Mouse (Mus musculus) midbrain, embryonic 14.5 days (tissue): ENCODE measurements around the gene Hoxb9. TPM values are rescaled to one million over a fixed set of nuclear protein-coding genes. Genes with fewer than 3 reads are reported as not detected.

Experiments used
- ATAC-seq: fragments of 200-750 bp; cut with Nextera tagmentation; 2 replicates; pipeline ENCODE4 v1.8.0; 2017; ENCODE audit warnings: moderate number of reproducible peaks, moderate library complexity; ENCODE audit not compliant: low FRiP score, low TSS enrichment
- DNase-seq: peaks from one replicate; pipeline ENCODE4 v3.0.0-alpha.2; 2015
- H3K27ac ChIP-seq: fragments of 300-500 bp; sonication (generic); replicated peaks from 2 replicates; pipeline ENCODE4 v1.5.1; 2014; ENCODE audit warnings: mild to moderate bottlenecking, low read depth, low read length, moderate library complexity
- H3K27me3 ChIP-seq: fragments of 300-500 bp; sonication (generic); 2 replicates; pipeline ENCODE4 v1.6.1; 2014; ENCODE audit warnings: low read length, control low read depth, mixed read lengths; ENCODE audit not compliant: control insufficient read depth, insufficient read depth
- H3K36me3 ChIP-seq: fragments of 300-500 bp; sonication (generic); 2 replicates; pipeline ENCODE4 v1.6.1; 2014; ENCODE audit warnings: low read length, control low read depth; ENCODE audit not compliant: control insufficient read depth, insufficient read depth
- H3K4me1 ChIP-seq: fragments of 300-500 bp; sonication (generic); 2 replicates; pipeline ENCODE4 v1.6.1; 2014; ENCODE audit warnings: mild to moderate bottlenecking, antibody characterized with exemption, low read length, control low read depth; ENCODE audit not compliant: control insufficient read depth, insufficient read depth
- H3K4me2 ChIP-seq: fragments of 300-500 bp; sonication (generic); 2 replicates; pipeline ENCODE4 v1.6.1; 2014; ENCODE audit warnings: mild to moderate bottlenecking, low read length, moderate library complexity
- H3K4me3 ChIP-seq: fragments of 300-500 bp; sonication (generic); replicated peaks from 2 replicates; pipeline ENCODE4 v1.5.1; 2014; ENCODE audit warnings: low read depth, low read length
- H3K9ac ChIP-seq: fragments of 300-500 bp; sonication (generic); replicated peaks from 2 replicates; pipeline ENCODE4 v1.6.1; 2014; ENCODE audit warnings: mild to moderate bottlenecking, low read length, moderate library complexity
- H3K9me3 ChIP-seq: fragments of 300-500 bp; sonication (generic); 2 replicates; pipeline ENCODE4 v1.6.1; 2016; ENCODE audit warnings: low read length, control low read depth, mixed read lengths; ENCODE audit not compliant: control insufficient read depth
- WGBS: fragments of 180-500 bp; shearing (Covaris S2); extraction: QIAGEN DNeasy Blood & Tissue Kit; methylation state at CpG from one replicate; pipeline ENCODE4 v1.1.7; 2014; 5-methylcytosine and 5-hydroxymethylcytosine counted together
- polyA plus RNA-seq: library from polyadenylated mRNA; unstranded; fragments of >200 nt; fragmentation: Nextera tagmentation; extraction: Ambion mirVana; gene quantifications from 2 replicates; pipeline ENCODE4 v1.2.1, GENCODE M21; 2014

The Hoxb9 gene
- polyA plus RNA-seq, 1 experiment from 2014 or later = not detected

DNA sequence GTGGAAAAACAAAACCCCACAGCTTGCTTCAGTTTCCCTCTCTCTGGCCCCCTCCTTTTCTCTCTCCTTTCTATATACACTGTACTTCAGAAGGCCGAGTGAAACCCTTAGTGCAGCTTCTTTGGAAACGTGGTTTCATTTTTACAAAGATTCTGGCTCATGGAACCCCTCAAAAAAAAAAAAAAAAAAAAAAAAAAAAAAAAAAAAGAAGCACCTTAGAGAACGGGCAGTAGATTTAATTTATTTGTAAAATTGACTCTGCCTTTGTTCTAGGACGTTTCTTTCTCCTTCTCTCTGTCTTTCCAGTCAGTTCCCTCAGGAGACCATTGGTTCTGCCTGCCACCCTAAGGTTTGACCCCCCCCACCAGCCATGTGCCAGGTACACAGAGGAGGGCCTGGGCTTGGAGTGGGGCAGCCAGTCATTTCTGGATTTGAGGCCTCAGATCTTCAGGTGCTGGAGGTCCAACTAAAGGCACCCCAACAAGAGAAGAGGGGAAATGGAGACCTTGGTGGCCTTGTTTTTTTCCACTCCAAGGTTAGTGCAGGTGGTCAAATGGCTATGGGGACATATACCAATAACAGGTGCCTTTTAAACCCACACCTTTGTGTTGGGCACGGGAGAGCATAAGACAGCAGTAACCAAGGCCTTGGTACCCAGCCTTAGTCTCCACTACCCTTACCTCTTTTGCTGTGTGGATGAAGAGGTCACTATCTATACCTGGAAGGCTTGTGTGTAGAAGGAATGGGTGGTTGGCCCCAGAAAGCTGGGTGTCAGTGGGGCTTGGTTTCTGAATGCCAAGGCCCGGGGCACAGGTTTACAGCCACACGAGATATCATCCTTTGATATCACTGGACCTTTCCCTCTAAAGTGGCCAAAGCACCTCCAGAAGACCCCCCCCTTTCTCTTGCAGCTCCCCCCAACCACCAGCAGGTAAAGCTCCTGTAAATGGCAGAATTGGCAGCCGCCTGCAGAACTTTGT, 9.4 kb downstream of the Hoxb9 start:
- peaks cover 98% of the 10 kb centered on the region for H3K27me3 ChIP-seq
- DNase-seq (no peak), ATAC-seq (no peak)
- no peaks in the 10 kb centered on the region for H3K9me3 ChIP-seq
- 0 out of 2 replicates have a peak, but pooled peaks cover 2% of the 10 kb centered on the region for H3K4me1 ChIP-seq
- no peaks in the 10 kb centered on the region for H3K36me3 ChIP-seq
- no peak overlapping the region for H3K9ac ChIP-seq
- 9% methylated on average over 8 of the region's 8 CpGs for whole genome bisulfite sequencing
- H3K4me3 ChIP-seq = no peak overlapping the region
- no peak overlapping the region for H3K4me2 ChIP-seq
- no peak overlapping the region for H3K27ac ChIP-seq

DNA sequence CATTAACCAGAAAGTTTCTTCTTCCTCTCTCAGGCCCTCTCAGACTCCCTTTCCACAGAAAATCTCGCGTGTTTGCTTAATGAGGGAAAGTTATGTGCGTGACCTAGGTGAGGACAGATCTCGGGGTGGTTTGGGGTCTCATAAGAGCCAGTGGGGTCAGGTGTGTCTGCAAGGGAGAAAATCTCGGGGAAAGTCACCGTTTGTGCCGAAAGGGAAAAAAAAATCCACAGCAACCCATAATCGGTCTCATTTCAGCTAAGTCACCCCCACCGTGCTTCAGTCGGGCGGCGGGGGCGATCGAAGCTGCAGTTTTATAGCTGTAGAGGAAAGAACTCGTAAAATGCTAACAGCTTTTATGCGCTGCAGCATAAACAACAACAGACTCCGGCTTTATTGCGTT, 10.1 kb downstream of the Hoxb9 start:
- Histone ChIP-seq H3K27me3 (peaks cover 98% of the 10 kb centered on the region), H3K27ac (no peak overlapping the region), H3K4me2 (no peak overlapping the region), H3K9me3 (no peaks in the 10 kb centered on the region), H3K4me3 (no peak overlapping the region), H3K36me3 (no peaks in the 10 kb centered on the region), H3K4me1 (0 out of 2 replicates have a peak, but pooled peaks cover 2% of the 10 kb centered on the region), H3K9ac (no peak overlapping the region)
- ATAC-seq (no peak), DNase-seq (no peak)
- whole genome bisulfite sequencing = 4% methylated on average over 18 of the region's 18 CpGs

DNA sequence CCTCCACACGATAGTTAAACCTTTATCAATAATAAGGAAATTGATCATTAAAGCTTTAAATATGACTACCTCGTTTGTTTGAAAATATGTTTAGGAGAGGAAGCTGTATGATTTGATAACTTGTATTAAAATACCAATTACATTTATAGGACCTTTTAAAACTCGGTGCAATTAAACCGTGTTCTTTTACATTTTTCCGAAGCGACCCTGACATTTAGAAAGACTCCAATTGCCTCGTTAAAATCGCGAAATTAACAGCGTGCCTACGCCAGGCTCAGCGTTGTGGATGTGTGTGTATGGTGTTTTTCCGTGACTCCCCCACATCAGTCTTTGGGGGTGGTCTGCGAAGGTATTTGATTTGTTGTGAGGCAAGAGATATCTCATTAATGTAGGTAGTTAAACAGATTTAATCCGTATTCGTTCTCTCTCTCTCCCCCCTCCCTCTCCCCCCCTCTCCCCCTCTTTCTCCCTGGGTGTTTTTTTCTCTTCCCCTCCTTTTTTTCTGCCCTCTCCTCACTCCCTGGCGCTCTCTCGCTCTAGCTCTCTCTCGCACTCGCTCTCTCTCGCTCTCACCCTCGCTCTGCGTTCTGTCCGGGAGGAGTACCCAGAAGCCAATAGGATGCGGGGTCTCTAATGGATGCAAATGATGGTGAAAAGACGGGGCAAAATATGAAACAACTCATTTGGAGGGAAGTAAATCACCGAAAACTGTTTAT, 10.8 kb downstream of the Hoxb9 start, which contains the start of gene Hoxb8:
Hoxb8 (plus strand) TSS at position 51 of the 716 bp plus-strand sequence.
- no peaks in the 10 kb centered on the region for H3K36me3 ChIP-seq
- H3K27me3 ChIP-seq = peaks cover 98% of the 10 kb centered on the region
- H3K27ac ChIP-seq = no peak within 1 kb of the TSS
- H3K4me2 ChIP-seq = no peak within 1 kb of the TSS
- DNase-seq (no peak), ATAC-seq (no peak)
- H3K9ac ChIP-seq = no peak within 1 kb of the TSS
- no peak within 1 kb of the TSS for H3K4me3 ChIP-seq
- no peaks in the 10 kb centered on the region for H3K9me3 ChIP-seq
- H3K4me1 ChIP-seq = 0 out of 2 replicates have a peak, but pooled peaks cover 2% of the 10 kb centered on the region
- WGBS = 2% methylated on average over 27 of the region's 27 CpGs

DNA sequence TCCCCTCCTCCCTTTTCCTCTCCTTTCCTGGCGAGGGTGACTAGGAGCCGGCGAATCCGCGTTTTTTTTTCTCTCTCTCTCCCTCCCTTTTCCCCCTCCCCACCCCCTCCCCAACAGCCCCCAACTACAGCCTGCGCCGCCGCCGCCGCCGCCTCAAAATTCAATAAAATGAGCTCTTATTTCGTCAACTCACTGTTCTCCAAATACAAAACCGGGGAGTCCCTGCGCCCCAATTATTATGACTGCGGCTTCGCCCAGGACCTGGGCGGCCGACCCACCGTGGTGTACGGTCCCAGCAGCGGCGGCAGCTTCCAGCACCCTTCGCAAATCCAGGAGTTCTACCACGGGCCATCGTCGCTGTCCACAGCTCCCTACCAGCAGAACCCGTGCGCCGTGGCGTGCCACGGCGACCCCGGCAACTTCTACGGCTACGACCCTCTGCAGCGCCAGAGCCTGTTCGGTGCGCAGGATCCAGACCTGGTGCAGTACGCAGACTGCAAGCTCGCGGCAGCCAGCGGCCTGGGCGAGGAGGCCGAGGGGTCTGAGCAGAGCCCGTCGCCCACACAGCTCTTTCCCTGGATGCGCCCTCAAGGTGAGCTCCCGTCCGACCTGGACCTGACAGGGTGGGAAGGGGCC, 11.7 kb downstream of the Hoxb9 start:
- H3K9ac ChIP-seq = no peak overlapping the region
- no peak overlapping the region for H3K27ac ChIP-seq
- WGBS = under 1% methylated on average over 49 of the region's 49 CpGs
- ATAC-seq = no peak
- H3K9me3 ChIP-seq = no peaks in the 10 kb centered on the region
- peaks cover 98% of the 10 kb centered on the region for H3K27me3 ChIP-seq
- no peak overlapping the region for H3K4me2 ChIP-seq
- 0 out of 2 replicates have a peak, but pooled peaks cover 2% of the 10 kb centered on the region for H3K4me1 ChIP-seq
- no peaks in the 10 kb centered on the region for H3K36me3 ChIP-seq
- no peak overlapping the region for H3K4me3 ChIP-seq
- DNase-seq = no peak

DNA sequence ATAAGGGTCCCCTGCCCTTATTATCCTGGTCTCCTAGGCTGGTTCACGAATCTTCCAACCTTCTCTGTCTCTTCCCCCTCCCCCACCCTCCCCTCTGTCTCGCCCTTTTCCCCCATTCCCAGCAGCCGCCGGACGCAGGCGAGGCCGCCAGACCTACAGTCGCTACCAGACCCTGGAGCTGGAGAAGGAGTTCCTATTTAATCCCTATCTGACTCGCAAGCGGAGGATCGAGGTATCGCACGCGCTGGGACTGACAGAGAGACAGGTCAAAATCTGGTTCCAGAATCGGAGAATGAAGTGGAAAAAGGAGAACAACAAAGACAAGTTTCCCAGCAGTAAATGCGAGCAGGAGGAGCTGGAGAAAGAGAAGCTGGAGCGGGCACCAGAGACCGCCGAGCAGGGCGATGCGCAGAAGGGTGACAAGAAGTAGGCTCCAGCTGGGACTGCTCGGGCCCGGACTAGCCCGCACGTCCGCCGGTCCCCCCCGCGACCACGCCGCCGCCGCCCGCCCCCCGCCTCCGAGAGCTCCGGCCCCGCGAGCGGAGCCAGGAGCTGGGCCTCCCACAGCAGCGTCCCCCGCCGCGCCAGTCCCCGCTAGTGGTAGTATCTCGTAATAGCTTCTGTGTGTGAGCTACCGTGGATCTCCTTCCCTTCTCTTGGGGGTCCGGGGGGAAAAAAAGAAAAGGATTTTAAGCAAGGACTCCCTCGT, 12.9 kb downstream of the Hoxb9 start:
- Histone ChIP-seq H3K27ac (no peak overlapping the region), H3K4me2 (peak overlapping the region; percentile 40), H3K4me1 (0 out of 2 replicates have a peak, but pooled peaks cover 2% of the 10 kb centered on the region), H3K9me3 (no peaks in the 10 kb centered on the region), H3K9ac (no peak overlapping the region), H3K4me3 (peak overlapping the region; percentile 12; the same call in 1 of the 2 replicates), H3K27me3 (peaks cover 99% of the 10 kb centered on the region), H3K36me3 (no peaks in the 10 kb centered on the region)
- under 1% methylated on average over 49 of the region's 49 CpGs for WGBS
- DNase-seq (peak; percentile 68), ATAC-seq (no peak)

DNA sequence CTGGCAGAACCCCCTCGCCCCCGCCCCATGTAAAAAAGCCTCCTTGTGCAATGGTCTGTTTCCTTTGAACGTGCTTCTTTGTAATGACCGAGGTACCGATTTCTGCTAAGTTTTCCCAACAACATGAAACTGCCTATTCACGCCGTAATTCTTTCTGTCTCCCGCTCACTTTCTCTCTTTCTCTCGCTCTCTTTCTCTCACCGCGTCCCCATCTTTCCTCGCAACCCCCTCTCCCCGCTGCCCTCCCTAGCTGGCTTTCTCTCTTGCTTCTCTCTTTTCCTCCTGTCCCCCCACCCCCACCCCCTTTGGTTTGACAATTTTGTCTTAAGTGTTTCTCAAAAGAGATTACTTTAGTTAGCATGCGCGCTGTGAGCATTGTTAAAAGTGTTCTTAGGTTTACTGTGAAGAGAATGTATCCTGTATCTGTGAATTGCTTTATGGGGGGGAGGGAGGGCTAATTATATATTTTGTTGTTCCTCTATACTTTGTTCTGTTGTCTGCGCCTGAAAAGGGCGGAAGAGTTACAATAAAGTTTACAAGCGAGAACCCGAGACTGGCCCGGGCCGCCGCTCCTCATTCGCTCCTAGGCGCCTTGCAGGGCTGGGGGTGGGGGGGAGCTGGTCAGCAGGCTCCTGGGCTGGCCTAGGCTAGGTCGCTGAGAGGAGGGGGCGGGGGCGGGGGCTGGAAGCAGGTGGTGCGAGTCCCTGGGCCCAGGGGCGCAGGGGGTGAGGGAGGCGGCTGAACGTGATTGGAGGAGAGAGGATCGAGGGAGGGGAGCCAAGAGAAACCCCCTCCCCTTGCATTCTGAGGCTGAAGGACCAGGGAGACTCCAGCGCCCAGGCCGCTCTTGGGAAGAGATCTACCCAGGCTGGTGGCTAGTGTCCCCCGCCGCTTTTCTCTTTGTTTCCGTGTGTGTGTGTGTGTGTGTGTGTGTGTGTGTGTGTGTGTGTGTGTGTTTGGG, 13.8 kb downstream of the Hoxb9 start:
- Histone ChIP-seq H3K9me3 (no peaks in the 10 kb centered on the region), H3K4me1 (0 out of 2 replicates have a peak, but pooled peaks cover 2% of the 10 kb centered on the region), H3K4me2 (peak overlapping the region; percentile 40), H3K27me3 (peaks cover 99% of the 10 kb centered on the region), H3K36me3 (no peaks in the 10 kb centered on the region), H3K27ac (no peak overlapping the region), H3K9ac (no peak overlapping the region), H3K4me3 (peak overlapping the region; percentile 12; the same call in 1 of the 2 replicates)
- ATAC-seq (no peak), DNase-seq (no peak)
- 1% methylated on average over 35 of the region's 37 CpGs for WGBS

DNA sequence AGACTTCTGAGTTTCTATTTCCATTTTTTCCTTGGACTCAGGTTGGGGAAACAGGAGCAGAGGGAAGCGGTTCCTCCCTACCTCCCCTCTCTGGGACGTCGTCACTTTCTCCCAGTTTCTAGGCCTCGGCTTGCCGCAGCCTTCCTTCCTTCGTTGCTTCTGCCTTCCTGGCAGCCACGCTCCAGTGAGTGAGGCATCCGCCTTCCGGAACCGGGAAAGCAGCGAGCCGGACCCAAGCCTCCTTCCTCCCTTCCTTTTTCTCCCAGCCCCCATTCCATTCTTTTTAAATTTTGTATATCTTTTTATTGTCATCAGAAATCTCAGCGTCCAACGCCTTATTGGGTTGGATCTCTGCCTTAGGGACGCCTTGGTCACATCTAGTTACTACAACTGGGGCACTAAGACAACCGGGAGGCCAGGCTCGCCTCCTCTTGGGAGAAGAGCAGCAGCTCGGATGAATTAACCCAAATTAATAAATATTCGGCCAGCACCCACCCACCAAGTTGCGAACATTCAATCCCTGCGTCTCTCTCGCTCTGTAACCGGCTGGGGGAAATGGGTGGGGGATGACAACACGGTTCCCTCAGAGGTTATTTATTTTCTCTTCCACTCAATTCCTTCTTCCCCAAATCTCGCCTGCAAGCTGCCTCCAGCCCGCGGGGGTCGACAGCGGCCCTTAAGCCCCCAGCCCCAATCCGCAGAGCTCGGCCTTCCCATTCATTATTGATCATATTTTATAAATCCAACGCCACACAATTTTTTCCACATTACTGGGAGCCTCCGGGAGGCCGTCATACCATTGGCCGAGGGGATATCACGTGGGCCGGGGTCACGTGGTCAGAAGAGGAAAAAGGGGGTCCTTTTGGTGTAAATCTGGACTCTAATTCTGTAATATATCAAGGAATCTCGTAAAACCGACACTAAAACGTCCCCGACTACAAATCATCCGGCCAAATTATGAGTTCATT, 14.8 kb downstream of the Hoxb9 start, which contains the start of gene Hoxb7:
Hoxb7 (plus strand) TSS at position 853 of the 968 bp plus-strand sequence.
- H3K4me2 ChIP-seq = no peak within 1 kb of the TSS
- DNase-seq = no peak
- H3K9me3 ChIP-seq = no peaks in the 10 kb centered on the region
- no peak within 1 kb of the TSS for H3K27ac ChIP-seq
- WGBS = 2% methylated on average over 43 of the region's 43 CpGs
- H3K4me3 ChIP-seq = no peak within 1 kb of the TSS
- peaks cover 99% of the 10 kb centered on the region for H3K27me3 ChIP-seq
- ATAC-seq = no peak
- H3K36me3 ChIP-seq = no peaks in the 10 kb centered on the region
- 0 out of 2 replicates have a peak, but pooled peaks cover 2% of the 10 kb centered on the region for H3K4me1 ChIP-seq
- H3K9ac ChIP-seq = no peak within 1 kb of the TSS
